Mouse (Mus musculus) G1E (cell line): Measurements from ENCODE around the gene Eef1a1.

Experiments
- CTCF ChIP-seq: IDR thresholded peaks from 2 replicates; pipeline ENCODE4 v1.5.1; 2012; ENCODE audit warnings: low read depth, low read length, inconsistent platforms, mixed read lengths
- GATA1 ChIP-seq: IDR thresholded peaks from 2 replicates; pipeline ENCODE4 v1.6.1; 2012; ENCODE audit warnings: borderline replicate concordance, low read length, inconsistent platforms, mixed read lengths
- POLR2AphosphoS5 ChIP-seq: IDR thresholded peaks from 2 replicates; pipeline ENCODE4 v1.6.1; 2012; ENCODE audit warnings: low read depth, low read length, inconsistent platforms; ENCODE audit not compliant: insufficient replicate concordance
- TAL1 ChIP-seq: conservative IDR thresholded peaks from 2 replicates; pipeline ENCODE4 v1.6.1; 2012; ENCODE audit warnings: low read depth, low read length, inconsistent platforms, mixed read lengths

- TF ChIP-seq CTCF = no peak
- no peak for TF ChIP-seq GATA1
- no peak for TF ChIP-seq TAL1
- TF ChIP-seq POLR2AphosphoS5 = no peak
These were observed 13.1 kb downstream of the Eef1a1 start for GRCm38 (mm10) chr9:78475873-78476272.
